Mouse (Mus musculus): ENCODE measurements around the gene Echdc3. TPM values are rescaled to one million over a fixed set of nuclear protein-coding genes. Genes with fewer than 3 reads are reported as not detected.

Echdc3 gene
- total RNA-seq, 2 experiments from 2014 or later: 6.1 to 7.4 TPM

- no peak for DNase-seq
Observed at GRCm38 (mm10) chr2:6168560-6168959, 44.3 kb downstream of the Echdc3 start.

- peak; percentile 26 for DNase-seq
Observed at GRCm38 (mm10) chr2:6167843-6168558, 44.8 kb downstream of the Echdc3 start.

GRCm38 (mm10) chr2:6165771-6166170 is 47.1 kb downstream of the Echdc3 start:
- DNase-seq: no peak

- DNase-seq: no peak
Observed at GRCm38 (mm10) chr2:6164606-6165290, 48.1 kb downstream of the Echdc3 start.

GRCm38 (mm10) chr2:6162366-6163040 is 50.3 kb downstream of the Echdc3 start:
- peak; percentile 14 for DNase-seq

GRCm38 (mm10) chr2:6159735-6160134 is 53.1 kb downstream of the Echdc3 start:
- DNase-seq: no peak

GRCm38 (mm10) chr2:6159219-6159618 is 53.6 kb downstream of the Echdc3 start:
- no peak for DNase-seq

- DNase-seq: no peak
Observed at GRCm38 (mm10) chr2:6157635-6158034, 55.2 kb downstream of the Echdc3 start.

- no peak for DNase-seq
Observed at GRCm38 (mm10) chr2:6157208-6157607, 55.6 kb downstream of the Echdc3 start.

- DNase-seq: no peak
Observed at GRCm38 (mm10) chr2:6149801-6150200, 63.0 kb downstream of the Echdc3 start.

GRCm38 (mm10) chr2:6146901-6147300 is 65.9 kb downstream of the Echdc3 start:
- no peak for DNase-seq

GRCm38 (mm10) chr2:6146257-6146656 is 66.6 kb downstream of the Echdc3 start:
- DNase-seq: no peak

GRCm38 (mm10) chr2:6145611-6146010 is 67.2 kb downstream of the Echdc3 start:
- DNase-seq: no peak

- DNase-seq: no peak
Observed at GRCm38 (mm10) chr2:6142915-6143654, 69.7 kb downstream of the Echdc3 start.

- DNase-seq: no peak
Observed at GRCm38 (mm10) chr2:6140572-6141161, 72.2 kb downstream of the Echdc3 start.

Other genes starting within 250 kb of the Echdc3 start
- gene Proser2, start 82.8 kb downstream of the Echdc3 start, total RNA-seq (2021): under 1 TPM; 0.43 to 0.97 TPM
- 1 to 10 TPM; 2.9 to 3.8 TPM for gene Usp6nl, start 109.6 kb upstream of the Echdc3 start, total RNA-seq (2021)

Data from gastrocnemius, postnatal 25 days (tissue).